Mouse (Mus musculus) adrenal gland, adult 8-10 months (tissue): ENCODE measurements at regions not wholly inside any gene's neighbourhood (a gene's known extent, or its start where the extent isn't known, plus 50 kb on each side); places are given as distances from the start of the nearest gene placed in this dataset.

Experiments
- DNase-seq: peaks from one replicate; pipeline ENCODE4 v3.0.0; 2022

- no peak for DNase-seq
Observed at GRCm38 (mm10) chr3:8001027-8001426, 1380.8 kb upstream of the 1700008P02Rik start.

- DNase-seq: no peak
Observed at GRCm38 (mm10) chr3:7992322-7992721, 1372.1 kb upstream of the 1700008P02Rik start.

- peak; percentile 2 for DNase-seq
Observed at GRCm38 (mm10) chr3:7973287-7973686, 1353.0 kb upstream of the 1700008P02Rik start.

GRCm38 (mm10) chr3:7953911-7954310 lies 1333.7 kb upstream of the 1700008P02Rik start:
- no peak for DNase-seq

- DNase-seq: no peak
Observed at GRCm38 (mm10) chr3:7943646-7944381, 1323.6 kb upstream of the 1700008P02Rik start.
